Mouse (Mus musculus): ENCODE measurements around the gene BC037034.

Gene BC037034

GRCm38 (mm10) chr5:138263260-138264206, at the start of gene BC037034:
BC037034 (minus strand) TSS chr5:138264033.
- DNase-seq: peak; percentile 92 to 94

GRCm38 (mm10) chr5:138312795-138313194, 49.0 kb upstream of the BC037034 start:
- no peak for DNase-seq

GRCm38 (mm10) chr5:138299613-138300012, 35.8 kb upstream of the BC037034 start:
- no peak for DNase-seq

GRCm38 (mm10) chr5:138294158-138294557, 30.3 kb upstream of the BC037034 start:
- no peak for DNase-seq

GRCm38 (mm10) chr5:138291638-138292037, 27.8 kb upstream of the BC037034 start:
- DNase-seq: no peak

- no peak for DNase-seq
Measured at GRCm38 (mm10) chr5:138287861-138288260, 24.0 kb upstream of the BC037034 start.

GRCm38 (mm10) chr5:138283540-138283939, 19.7 kb upstream of the BC037034 start:
- no peak for DNase-seq

- no peak for DNase-seq
Measured at GRCm38 (mm10) chr5:138281798-138282197, 18.0 kb upstream of the BC037034 start.

- no peak for DNase-seq
Measured at GRCm38 (mm10) chr5:138280829-138281228, 17.0 kb upstream of the BC037034 start.

- no peak for DNase-seq
Measured at GRCm38 (mm10) chr5:138280425-138280768, 16.6 kb upstream of the BC037034 start.

GRCm38 (mm10) chr5:138279585-138280424, 16.0 kb upstream of the BC037034 start, which contains the start of the genes Gm43720, Gpc2 and Stag3:
Gm43720 (minus strand) TSS chr5:138279958.
Gpc2 (minus strand) TSS chr5:138280005.
Stag3 (plus strand) TSS chr5:138280240.
- peak; percentile 85 to 87 for DNase-seq

- no peak for DNase-seq
Measured at GRCm38 (mm10) chr5:138277994-138278393, 14.2 kb upstream of the BC037034 start.

GRCm38 (mm10) chr5:138275216-138276050, 11.6 kb upstream of the BC037034 start:
- no peak for DNase-seq

- no peak for DNase-seq
Measured at GRCm38 (mm10) chr5:138274186-138274585, 10.4 kb upstream of the BC037034 start.

GRCm38 (mm10) chr5:138272409-138272923, 8.6 kb upstream of the BC037034 start, which contains the start of gene Gal3st4:
Gal3st4 (minus strand) TSS chr5:138272840.
- DNase-seq: no peak

GRCm38 (mm10) chr5:138271232-138271631, 7.4 kb upstream of the BC037034 start:
- DNase-seq: no peak

GRCm38 (mm10) chr5:138268980-138269379, 5.1 kb upstream of the BC037034 start:
- DNase-seq: no peak

GRCm38 (mm10) chr5:138267114-138267513, 3.3 kb upstream of the BC037034 start:
- no peak for DNase-seq

GRCm38 (mm10) chr5:138265712-138266111, 1.9 kb upstream of the BC037034 start:
- DNase-seq: no peak

- no peak for DNase-seq
Measured at GRCm38 (mm10) chr5:138264207-138264578, 360 bp upstream of the BC037034 start.

GRCm38 (mm10) chr5:138262582-138263240, 1.1 kb downstream of the BC037034 start:
- no peak for DNase-seq

- DNase-seq: no peak
Measured at GRCm38 (mm10) chr5:138262001-138262400, 1.8 kb downstream of the BC037034 start.

Data from lung, adult 18-20 months (tissue).